Mouse (Mus musculus): ENCODE data around the gene Nog.

The Nog gene

DNA sequence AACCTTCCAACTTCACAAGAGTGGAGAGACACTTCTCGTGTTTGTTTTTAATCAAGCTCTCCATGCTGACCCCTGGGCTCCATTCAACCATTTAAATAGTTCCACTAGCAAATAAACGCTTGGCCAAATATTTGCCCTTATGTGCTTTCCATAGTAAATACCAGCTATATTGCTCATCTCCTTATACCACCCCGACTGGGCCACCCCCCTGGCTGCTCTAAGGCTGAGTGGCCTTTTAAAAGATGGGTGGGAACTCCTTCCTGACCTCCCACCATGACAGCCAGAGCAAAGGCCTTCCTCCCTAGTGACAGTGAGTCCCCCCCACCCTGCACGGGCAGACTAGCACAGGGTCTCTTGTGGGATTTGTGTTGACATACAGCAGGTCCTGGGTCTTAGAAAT lies 37.1 kb downstream of the Nog start:
- no peak for DNase-seq

DNA sequence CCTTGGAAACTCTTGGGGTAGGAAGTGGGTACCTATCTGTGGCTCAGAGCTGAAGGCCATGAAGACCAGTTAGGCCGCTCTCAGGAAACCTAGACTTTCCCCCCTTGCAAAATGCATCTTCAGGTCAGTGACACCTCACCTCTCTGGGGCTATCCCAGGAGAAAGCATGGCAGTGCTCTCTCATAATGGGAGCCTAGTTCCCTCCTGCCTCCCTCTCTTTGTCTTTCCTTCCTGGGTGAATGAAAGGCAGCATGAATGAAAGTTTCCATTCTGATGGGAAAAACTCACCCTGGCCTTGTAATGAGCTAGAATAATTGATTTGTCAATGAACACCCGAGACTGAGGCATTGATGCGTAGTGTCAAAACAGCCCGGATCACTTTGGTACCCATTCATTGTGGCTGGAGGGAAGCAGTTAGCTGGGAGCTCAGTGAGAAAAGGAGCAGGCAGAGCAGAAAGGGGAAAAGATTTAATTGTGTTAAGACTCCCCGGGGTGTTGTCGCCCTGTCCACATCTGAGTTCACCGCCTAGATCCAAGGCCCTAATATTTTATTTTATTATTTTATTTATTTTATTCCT lies 42.7 kb downstream of the Nog start:
- DNase-seq, result no peak

GRCm38 (mm10) chr11:89257893-89258292 lies 44.2 kb downstream of the Nog start:
- no peak for DNase-seq

- no peak for DNase-seq
Observed at GRCm38 (mm10) chr11:89253973-89254372, 48.2 kb downstream of the Nog start.
